Mouse (Mus musculus): ENCODE measurements around the gene Glrp1.

Glrp1 gene

GRCm38 (mm10) chr1:88509789-88510188 lies at the start of gene Glrp1:
Glrp1 (minus strand) TSS chr1:88510066.
- no peak for DNase-seq (ENCODE audit: low read depth, low spot score)

- no peak for DNase-seq (ENCODE audit: low read depth, low spot score)
Observed at GRCm38 (mm10) chr1:88559258-88559657, 49.4 kb upstream of the Glrp1 start.

GRCm38 (mm10) chr1:88558793-88559192 lies 48.9 kb upstream of the Glrp1 start:
- DNase-seq (ENCODE audit: low read depth, low spot score) = no peak

- no peak for DNase-seq (ENCODE audit: low read depth, low spot score)
Observed at GRCm38 (mm10) chr1:88556401-88556800, 46.5 kb upstream of the Glrp1 start.

GRCm38 (mm10) chr1:88553500-88554187 lies 43.8 kb upstream of the Glrp1 start:
- no peak for DNase-seq (ENCODE audit: low read depth, low spot score)

GRCm38 (mm10) chr1:88549263-88549662 lies 39.4 kb upstream of the Glrp1 start:
- no peak for DNase-seq (ENCODE audit: low read depth, low spot score)

- DNase-seq (ENCODE audit: low read depth, low spot score) = no peak
Observed at GRCm38 (mm10) chr1:88547172-88547571, 37.3 kb upstream of the Glrp1 start.

- no peak for DNase-seq (ENCODE audit: low read depth, low spot score)
Observed at GRCm38 (mm10) chr1:88543608-88544007, 33.7 kb upstream of the Glrp1 start.

GRCm38 (mm10) chr1:88539823-88540222 lies 30.0 kb upstream of the Glrp1 start:
- no peak for DNase-seq (ENCODE audit: low read depth, low spot score)

GRCm38 (mm10) chr1:88539256-88539655 lies 29.4 kb upstream of the Glrp1 start:
- DNase-seq (ENCODE audit: low read depth, low spot score) = no peak

- DNase-seq (ENCODE audit: low read depth, low spot score) = no peak
Observed at GRCm38 (mm10) chr1:88536308-88536707, 26.4 kb upstream of the Glrp1 start.

GRCm38 (mm10) chr1:88534091-88534490 lies 24.2 kb upstream of the Glrp1 start:
- DNase-seq (ENCODE audit: low read depth, low spot score) = no peak

- no peak for DNase-seq (ENCODE audit: low read depth, low spot score)
Observed at GRCm38 (mm10) chr1:88526161-88526560, 16.3 kb upstream of the Glrp1 start.

- DNase-seq (ENCODE audit: low read depth, low spot score) = no peak
Observed at GRCm38 (mm10) chr1:88525622-88526021, 15.8 kb upstream of the Glrp1 start.

- DNase-seq (ENCODE audit: low read depth, low spot score) = no peak
Observed at GRCm38 (mm10) chr1:88521170-88521747, 11.4 kb upstream of the Glrp1 start.

GRCm38 (mm10) chr1:88513613-88514012 lies 3.7 kb upstream of the Glrp1 start:
- DNase-seq (ENCODE audit: low read depth, low spot score) = no peak

GRCm38 (mm10) chr1:88507886-88508285 lies 2.0 kb downstream of the Glrp1 start:
- DNase-seq (ENCODE audit: low read depth, low spot score) = no peak

GRCm38 (mm10) chr1:88507214-88507613 lies 2.7 kb downstream of the Glrp1 start:
- DNase-seq (ENCODE audit: low read depth, low spot score) = no peak

- no peak for DNase-seq (ENCODE audit: low read depth, low spot score)
Observed at GRCm38 (mm10) chr1:88506412-88506811, 3.5 kb downstream of the Glrp1 start.

- no peak for DNase-seq (ENCODE audit: low read depth, low spot score)
Observed at GRCm38 (mm10) chr1:88505697-88506096, 4.2 kb downstream of the Glrp1 start.

GRCm38 (mm10) chr1:88504531-88504945 lies 5.3 kb downstream of the Glrp1 start:
- DNase-seq (ENCODE audit: low read depth, low spot score) = no peak

- DNase-seq (ENCODE audit: low read depth, low spot score) = no peak
Observed at GRCm38 (mm10) chr1:88502822-88503221, 7.0 kb downstream of the Glrp1 start.

- no peak for DNase-seq (ENCODE audit: low read depth, low spot score)
Observed at GRCm38 (mm10) chr1:88499230-88499737, 10.6 kb downstream of the Glrp1 start.
